Mouse (Mus musculus) CH12F3 (cell line): ENCODE data around the gene Gm10964.

Experiments used
- in situ Hi-C: fragments of 300-500 bp; cut with MboI; formaldehyde crosslinking; loops from 2 replicates; pipeline ENCODE4 v1.14.3; 2020; ENCODE audit warnings: low sequenced_read_pairs

Gm10964 gene

DNA sequence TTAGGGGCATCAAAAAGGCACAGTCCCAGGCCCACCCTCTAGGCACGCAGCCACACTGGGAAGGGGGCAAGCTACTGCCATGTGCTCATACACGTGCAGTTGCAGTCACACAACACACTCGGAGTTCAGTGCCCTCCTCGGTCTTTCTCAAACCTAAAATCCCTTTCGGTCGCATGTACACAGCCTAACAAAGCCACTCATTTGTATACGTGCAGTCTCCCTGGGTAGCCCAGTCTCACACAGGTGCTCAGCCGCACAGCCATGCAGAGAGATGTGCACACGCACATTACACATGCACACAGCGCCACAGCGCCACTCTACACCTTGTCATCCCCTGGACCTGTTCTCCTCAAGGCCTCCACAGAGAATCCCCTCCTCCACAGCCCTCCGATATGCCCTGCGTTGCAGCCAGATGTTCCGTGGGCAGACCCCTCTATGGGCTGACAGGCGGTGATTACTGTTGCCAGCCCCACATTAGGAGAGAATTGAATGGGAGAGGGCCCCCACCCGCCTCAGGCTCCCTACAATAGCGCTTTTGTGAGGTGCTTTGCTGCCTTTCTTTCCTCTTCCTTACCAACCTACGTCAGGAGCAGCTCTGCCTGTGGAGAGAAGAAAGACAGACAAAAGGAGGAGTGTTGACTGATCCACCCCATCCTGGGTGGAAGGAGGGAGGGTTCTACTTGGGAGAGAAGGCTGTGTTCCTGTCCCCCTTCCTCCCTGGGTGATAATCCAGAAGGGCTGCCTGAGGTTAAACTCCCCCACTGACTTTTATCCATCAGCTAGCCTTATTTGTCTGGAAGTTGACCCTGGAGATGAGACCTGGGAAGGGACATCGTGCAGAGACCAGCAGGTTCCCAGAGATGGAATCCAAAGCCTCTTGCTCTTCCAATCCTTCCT is 5.1 kb upstream of the Gm10964 start:
- in situ Hi-C loops = no loop called here

DNA sequence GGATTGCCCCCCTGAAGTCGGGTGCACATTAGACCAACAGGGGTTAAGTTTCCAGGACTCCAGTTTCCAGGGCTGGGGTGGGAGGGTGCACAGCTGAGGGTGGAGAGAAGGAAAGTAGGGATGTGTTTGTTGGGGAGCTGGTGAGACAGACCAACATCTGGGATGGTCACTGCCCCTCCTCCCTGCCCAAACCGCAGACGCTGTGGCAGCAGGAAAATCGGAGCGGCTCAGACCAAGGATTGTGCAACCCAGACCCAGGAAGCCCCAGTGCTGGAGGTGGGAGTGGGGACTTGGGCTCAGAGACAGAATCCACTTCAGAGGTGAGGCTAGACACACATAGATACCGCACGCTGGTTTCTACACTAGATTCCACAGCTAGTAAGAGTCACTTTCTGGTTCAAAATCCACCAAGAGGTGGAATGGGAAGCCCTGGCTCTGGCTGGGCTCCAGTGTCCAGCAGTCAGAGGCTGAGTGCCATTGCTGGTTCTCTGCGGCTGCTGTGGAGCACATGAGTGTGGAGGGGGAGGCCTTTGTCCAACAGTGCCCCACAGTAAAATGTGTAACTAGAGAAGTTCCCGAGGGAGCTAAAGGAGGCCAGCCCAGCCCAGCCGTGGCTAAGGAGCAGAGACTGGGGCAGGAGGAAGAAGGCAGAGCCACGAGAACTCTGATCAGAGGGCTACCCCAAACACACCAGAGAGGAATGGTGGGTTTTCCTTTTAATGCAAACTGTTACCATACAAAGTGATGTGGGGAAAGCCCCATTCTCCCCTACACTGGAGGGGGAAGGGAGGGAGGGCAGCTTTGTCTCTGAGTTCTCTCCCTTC is 4.3 kb upstream of the Gm10964 start:
- in situ Hi-C loops = no loop called here

- in situ Hi-C loops = no loop called here
These were observed 3.2 kb upstream of the Gm10964 start for GRCm38 (mm10) chr3:103735776-103736600.

DNA sequence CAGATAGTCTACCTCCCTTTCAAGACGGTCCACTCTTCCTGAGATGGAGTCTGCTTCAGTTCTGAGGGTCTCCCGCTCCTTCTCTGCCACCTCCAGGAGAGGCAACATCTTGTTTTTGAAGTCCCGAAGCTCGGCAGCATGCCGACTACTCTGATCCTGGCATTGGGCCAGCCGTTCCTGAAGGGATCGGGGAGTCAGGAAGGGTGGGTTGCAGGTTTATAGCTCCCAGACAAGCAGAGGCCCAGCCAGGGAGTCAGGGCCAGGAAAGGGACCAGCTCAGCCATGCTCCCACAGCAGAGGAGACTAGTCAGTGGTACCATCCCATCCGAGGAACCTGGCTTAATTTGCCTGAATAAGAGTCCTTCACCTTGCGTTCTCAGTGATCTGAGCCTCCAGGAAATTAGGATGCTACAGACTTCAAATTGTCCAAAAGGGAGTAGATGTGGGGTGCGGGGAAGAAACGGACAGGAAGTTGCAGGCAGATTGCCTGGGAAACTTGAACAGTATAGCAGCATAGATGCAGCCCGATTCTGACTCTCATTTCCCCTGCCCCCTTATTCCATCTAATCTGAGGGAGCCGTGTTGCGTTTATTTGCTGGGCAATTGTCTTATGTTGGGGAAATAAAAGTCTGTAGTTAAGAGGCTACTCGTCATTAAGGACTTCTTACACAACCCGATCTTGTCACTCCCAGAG is 2.0 kb upstream of the Gm10964 start:
- in situ Hi-C loops = no loop called here

- in situ Hi-C loops = no loop called here
These were observed 1.2 kb upstream of the Gm10964 start, which contains the start of gene Olfml3 for GRCm38 (mm10) chr3:103737778-103738571. Gene Olfml3, minus strand, starts transcription at chr3:103738001.

DNA sequence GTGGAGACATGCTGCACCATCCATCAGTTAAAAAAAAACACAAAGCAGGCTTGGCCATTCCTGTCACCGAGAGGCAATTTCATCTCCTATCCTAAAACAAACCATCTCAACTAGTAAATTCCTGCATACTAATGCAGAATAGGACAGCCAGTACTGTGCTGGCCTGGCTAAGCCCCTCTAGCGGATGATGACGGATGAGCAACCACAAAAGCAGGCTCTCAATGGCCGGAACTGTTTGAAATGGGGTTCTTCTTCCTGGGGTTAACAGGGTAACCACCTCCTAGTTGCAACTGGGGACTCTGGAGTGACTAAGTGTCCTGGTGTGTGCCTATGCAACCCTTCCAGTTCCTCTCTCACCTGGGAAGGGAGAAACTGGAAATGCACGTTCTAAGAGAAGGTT is 1.2 kb downstream of the Gm10964 start:
- in situ Hi-C loops = no loop called here

DNA sequence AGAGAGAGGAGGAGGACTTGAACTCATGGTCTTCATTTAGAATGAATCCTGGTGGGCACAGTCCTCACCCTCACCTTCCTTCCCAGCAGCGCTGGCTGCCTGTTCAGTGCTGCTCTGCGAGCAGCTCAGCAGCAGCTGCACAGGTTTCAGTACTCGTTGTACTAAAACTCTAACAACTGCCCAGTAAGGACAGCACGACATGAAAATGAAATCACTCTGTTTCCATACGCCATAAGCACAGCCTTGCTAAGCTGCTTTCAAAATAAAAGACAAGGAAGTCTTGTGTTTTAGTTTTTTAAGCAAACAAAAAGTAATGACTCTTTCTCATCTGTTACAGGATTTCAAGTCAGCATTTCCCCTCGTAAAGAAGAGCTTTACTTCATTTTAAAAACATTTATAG is 4.0 kb downstream of the Gm10964 start:
- in situ Hi-C loops = no loop called here

- in situ Hi-C loops = no loop called here
These were observed 6.0 kb downstream of the Gm10964 start for GRCm38 (mm10) chr3:103745001-103745770.

DNA sequence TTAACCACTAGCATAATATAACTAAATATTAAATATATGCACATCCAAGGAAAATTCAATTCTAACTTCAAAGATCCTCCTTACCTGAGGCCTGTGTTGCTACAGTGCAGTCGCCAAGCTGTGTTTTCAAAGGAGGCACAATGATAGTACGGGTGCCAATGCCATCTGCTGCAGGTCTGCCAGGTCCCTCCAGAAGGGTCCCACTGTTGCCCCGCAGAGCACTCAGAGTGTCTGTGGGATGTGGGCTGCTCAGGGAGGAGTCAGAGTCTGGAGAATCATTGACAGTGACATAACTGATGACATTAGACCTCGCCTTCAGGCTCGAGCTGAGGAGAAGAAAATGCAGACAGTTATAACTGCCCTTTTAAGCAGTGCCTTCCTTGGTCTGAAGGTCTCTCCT is 7.5 kb downstream of the Gm10964 start:
- in situ Hi-C loops = no loop called here

DNA sequence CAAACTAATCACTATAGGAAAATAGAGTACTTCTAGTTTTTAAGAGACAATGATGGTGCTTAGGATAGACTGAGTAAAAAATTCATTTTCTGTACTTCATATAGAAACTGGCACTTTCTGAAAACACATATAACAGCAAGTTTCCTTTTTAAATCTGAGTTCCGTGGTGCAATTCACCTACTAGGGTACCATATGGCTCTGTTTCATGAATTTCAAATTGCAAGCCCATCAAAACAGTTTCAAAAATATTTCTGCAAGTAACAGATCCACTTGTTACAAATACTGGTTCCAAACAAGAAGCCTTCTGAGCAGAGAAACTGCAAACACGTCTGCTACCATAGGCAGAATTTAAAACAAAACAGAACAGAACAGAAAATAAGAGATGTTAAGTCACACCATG is 12.4 kb downstream of the Gm10964 start:
- in situ Hi-C loops = no loop called here

- in situ Hi-C loops = no loop called here
These were observed 16.2 kb downstream of the Gm10964 start for GRCm38 (mm10) chr3:103755351-103755750.

DNA sequence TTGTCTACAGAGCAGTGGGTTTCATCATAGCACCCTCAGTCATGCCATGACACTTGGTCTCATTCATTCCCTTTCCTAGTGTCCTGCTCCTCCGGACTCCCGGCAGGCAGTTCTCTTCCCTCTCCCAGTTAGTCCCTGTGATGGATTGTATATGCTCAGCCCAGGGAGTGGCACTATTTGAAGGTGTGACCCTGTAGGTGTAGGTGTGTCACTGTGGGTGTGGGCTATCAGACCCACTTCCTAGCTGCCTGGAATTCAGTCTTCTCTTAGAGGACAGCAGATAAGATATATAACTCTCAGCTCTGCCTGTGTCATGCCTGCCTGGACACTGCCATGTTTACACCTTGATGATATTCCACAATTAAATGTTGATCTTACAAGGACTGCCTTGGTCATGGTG is 17.8 kb downstream of the Gm10964 start:
- in situ Hi-C loops = no loop called here

DNA sequence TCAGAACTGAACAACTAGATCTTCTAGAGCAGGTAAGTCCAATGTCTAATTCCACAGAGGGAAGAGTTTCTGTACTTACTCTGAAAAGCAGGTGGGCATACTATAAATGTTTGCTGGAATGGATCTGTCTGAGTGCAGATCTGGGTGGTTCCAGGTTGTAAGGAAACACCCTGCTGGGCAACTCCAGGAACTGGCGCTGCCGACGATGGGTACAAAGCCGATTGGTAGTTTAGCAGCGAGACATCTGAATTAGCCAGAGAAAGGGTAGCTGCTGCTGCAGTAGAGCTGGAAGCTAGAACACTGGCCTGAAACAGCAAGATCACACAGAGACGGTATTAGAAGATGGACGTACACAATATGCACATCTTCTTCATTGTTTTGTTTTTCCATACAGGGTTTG is 19.3 kb downstream of the Gm10964 start:
- in situ Hi-C loops = no loop called here

DNA sequence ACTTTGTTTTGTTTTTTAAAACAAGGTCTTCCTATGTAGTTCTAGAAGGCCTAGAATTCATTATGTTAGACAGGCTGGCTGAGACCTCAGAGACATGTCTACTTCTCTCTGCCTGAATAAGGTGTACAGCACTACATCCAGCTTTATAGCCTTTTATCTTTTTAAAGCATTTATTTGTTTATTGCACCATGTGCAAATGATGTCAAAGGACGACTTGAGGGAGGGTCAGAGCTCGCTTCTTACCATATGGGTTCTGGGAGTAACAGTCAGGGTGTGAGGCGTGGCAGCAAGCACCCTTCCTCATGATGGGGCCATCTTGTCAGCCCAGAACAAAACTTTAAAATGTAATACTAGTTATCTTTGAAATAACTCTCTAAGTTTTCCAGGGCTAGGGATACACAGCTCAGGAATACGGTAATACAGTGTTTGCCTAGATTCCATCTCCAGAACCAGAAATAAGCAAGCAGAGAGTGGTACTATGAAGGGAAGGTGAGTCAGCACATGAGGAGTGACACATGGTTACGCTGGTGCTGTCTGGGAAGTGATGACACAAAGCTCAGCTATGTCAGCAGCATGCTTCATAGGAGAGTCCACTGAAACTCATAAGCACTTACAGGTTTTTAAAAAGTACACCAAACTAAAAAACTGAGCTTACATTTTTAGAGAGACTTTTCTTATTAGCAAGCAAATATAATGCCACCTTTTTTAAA is 20.2 kb downstream of the Gm10964 start:
- in situ Hi-C loops = no loop called here

GRCm38 (mm10) chr3:103766789-103767188 is 27.6 kb downstream of the Gm10964 start:
- in situ Hi-C loops = no loop called here

DNA sequence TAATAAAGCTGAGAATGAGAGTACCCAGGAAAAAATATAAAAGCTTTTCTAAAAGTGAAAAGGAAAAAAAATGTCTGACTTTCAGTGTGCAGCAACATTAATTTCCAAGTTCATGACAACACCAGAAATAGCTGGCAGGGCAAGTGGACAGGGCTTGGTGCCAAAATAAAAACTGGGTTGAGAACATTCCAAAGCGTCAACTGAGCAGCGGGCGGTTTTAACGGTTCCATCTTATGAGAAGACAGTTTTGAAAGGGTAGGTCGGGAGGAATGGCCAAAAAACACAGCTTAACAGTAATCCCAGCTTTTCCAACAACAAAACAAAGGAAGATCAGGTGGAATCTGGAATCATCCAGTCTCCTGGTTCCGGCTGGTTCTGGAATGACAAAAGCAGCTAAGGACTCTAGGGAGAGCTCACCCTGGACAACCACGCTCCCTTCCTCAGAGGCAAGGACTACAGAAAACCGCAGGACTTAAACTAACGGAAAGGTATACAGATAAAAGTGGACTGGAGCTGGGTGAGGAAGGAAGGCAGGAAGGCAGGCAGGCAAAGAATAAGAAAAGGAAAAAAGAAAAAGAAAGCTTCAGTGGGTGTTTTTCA is 32.5 kb downstream of the Gm10964 start:
- in situ Hi-C loops = no loop called here

DNA sequence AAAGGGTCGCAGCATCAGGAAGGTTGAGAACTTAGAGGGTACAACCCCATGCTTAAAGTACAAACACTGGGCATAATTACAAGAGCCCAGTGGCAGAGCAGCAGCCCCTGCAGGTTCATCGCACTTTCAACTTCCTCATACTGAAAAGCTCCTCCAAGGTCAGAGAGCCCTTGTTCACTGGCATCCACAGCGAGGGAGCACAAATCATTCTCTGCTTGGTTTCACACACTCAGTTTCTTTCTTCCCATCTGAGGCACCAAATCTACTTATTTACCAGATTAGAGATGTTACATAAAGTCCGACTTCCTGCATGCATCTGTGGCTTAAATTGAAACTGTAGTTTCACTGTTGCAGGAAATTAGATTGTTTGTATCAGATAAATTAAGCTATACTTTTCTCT is 33.7 kb downstream of the Gm10964 start:
- in situ Hi-C loops = no loop called here

DNA sequence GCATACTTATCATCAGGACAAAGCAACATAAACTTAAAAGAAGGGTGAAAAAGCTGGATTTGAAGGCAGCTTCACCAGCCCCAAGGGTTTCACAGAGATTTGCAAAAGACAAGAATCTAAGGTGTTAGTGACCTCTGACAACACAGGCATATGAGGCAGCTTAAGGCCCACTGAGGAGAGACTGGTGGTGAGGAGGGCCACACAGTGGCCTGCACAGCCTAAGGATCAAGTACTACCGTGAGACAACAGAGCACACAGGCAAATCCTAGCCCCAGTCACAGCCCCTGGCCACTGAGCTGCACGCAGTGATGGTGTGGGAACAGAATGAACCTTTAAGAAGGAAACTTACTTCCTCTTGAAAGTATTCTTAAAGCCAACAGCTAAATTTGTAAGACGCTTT is 34.3 kb downstream of the Gm10964 start:
- in situ Hi-C loops = no loop called here
